Mouse (Mus musculus): ENCODE measurements around the gene Fbxw11.

The Fbxw11 gene

DNA sequence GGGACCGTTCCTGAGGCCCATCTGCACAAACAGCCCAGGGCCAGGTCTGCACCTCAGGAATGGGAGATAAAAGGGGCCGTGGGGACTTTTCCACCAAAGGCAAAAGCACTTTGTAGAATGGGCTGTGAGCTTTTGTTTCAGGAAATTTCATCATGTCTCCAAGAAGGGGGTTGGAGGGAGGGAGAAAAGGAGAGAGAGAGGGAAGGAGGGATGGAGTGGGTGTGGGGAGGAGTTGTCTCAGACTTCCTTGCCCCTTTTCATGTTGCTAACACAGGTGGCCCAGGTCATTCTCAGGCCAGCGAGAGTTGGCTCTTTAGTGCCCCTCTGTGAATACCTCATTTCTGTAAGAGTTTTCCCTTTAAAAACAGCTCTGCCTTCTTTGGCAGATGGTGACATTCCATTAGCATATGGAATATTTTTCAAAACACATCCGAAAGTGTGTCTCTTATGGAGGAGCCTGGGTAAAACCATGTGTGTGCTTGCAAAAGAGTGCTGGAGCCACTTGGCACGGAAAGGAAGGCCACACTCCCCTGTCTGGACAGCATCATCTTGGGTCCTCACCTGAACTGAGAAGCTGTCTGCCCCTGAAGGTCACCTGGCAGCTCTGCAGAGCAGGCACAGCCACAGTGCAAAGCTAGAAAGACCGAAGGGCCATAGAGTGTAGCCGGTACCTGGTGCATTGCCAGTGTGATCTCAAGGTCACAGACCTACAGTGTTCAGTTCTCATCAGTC is 109.5 kb downstream of the Fbxw11 start:
- no peak for DNase-seq (ENCODE audit: low spot score in 2 of 2)

- no peak for DNase-seq (ENCODE audit: low spot score in 2 of 2)
These were observed 110.0 kb downstream of the Fbxw11 start for GRCm38 (mm10) chr11:32752595-32752885.

- no peak for DNase-seq (ENCODE audit: low spot score in 2 of 2)
These were observed 110.8 kb downstream of the Fbxw11 start for GRCm38 (mm10) chr11:32753358-32753757.

DNA sequence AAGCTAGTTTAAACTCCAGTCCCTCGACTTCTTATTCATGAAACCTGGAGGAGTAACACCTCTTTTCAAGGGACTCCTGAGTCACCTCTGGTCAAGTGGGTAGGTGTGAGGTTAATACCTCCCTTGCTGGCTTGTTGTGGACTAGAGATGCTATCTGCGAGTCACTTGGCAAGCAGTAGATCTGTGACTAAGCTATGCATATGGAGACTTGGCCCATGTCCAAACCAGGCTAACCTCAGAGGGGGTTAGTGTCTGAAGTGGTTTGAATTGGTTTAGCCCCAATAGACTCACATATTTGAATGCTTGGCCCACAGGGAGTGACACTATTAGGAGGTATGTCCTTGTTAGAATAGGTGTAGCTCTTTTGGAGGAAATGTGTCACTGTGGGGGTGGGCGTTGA is 120.2 kb downstream of the Fbxw11 start:
- peak in 1 of 2 experiments; percentile 18 for DNase-seq (ENCODE audit: low spot score in 2 of 2)

GRCm38 (mm10) chr11:32767496-32768230 is 125.1 kb downstream of the Fbxw11 start:
- DNase-seq (ENCODE audit: low spot score in 2 of 2) = no peak

GRCm38 (mm10) chr11:32768642-32769343 is 126.3 kb downstream of the Fbxw11 start:
- no peak for DNase-seq (ENCODE audit: low spot score in 2 of 2)

GRCm38 (mm10) chr11:32780747-32781536 is 138.4 kb downstream of the Fbxw11 start:
- DNase-seq (ENCODE audit: low spot score in 2 of 2) = peak in 1 of 2 experiments; percentile 8

GRCm38 (mm10) chr11:32781633-32782404 is 139.3 kb downstream of the Fbxw11 start:
- peak in 1 of 2 experiments; percentile 51 for DNase-seq (ENCODE audit: low spot score in 2 of 2)

GRCm38 (mm10) chr11:32782724-32783123 is 140.2 kb downstream of the Fbxw11 start:
- DNase-seq (ENCODE audit: low spot score in 2 of 2) = no peak

DNA sequence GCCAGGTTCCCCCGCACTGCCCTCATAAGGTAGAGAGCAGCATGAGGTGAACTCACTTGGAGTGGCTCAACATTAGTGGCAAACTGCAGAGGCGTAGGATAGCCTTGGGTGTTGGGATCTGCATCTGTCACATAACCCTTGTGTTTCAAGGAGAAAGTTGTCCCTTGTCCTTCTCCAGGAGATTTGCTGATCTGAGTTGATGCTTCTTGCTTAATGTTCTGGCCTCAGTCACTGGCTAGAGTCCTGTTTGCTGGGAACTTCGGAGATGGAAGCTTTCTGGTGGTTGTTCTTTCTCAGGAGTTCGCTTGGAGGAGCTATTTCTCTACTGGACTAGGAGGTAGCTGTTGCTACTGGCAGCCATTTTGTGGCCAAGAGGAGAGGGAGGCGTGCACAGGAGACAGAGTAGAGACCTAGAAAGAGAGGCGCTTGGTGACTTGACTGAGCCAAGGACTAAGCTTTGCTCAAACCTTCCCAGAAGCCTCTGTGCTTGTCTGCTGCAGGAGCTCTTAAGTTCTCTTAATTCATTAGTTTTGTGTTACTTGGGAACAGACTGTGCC is 143.1 kb downstream of the Fbxw11 start:
- DNase-seq (ENCODE audit: low spot score in 2 of 2) = no peak

GRCm38 (mm10) chr11:32786201-32786600 is 143.7 kb downstream of the Fbxw11 start:
- DNase-seq (ENCODE audit: low spot score in 2 of 2) = no peak

DNA sequence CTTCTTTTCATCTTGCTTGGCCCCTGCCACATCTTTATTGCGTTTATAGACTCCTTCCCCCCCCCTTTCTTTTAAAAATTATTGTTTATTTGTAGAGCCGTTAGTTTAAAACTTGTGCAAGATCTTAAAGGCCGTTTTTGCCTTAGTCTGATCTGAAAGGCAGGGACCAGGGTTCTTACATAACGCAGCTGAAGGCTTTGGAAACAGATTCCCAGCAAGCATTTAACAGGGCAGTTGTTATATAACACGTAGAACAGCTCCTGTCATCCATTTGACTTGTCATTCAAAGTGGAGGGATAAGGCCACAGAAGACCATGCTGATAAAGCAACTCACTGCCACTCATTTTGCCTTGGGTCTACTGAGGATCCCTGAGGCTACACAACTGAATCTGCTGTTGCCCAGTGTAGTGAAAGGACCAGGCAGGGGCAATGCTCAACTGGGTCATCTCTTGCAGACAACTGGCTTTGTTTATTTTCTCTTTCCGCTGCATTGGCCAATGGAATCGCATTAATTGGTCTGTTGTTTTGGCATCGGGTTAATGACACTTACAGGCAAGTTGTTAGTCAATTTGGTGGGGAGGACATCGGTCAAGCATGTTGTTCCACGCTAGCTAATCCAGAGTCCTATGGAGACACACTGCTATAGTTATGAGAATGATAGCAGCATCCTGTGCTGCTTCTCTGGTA is 152.4 kb downstream of the Fbxw11 start:
- DNase-seq (ENCODE audit: low spot score in 2 of 2) = no peak

Measured in cerebellum, postnatal 4 days (tissue).